Comparison of ENCODE assay signal across 23 mouse cellular contexts in the genomic region with DNA sequence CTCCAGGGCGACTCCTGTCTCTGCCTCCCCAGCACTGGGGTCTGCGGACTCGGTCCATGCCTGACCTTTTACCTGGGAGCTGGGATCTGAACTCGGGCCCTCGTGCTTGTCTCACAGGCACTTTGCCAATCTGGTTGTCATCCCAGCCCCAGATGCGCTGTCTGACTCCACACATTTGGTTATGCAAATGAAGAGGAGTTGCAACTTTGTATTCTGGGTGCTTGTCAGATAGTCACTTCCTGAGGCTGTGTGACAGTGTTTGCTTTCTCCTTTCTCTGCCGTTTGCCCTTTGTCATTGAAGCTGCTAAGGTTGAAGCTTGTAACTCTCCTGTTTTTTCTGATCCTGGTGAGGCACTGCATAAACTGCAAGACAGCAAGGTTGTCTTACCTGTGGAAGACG. TPM values are rescaled to one million over a fixed set of nuclear protein-coding genes. Genes with fewer than 3 reads are reported as not detected.
DNase-seq lines count a peak whose midpoint lies in the region; ATAC-seq and TF ChIP-seq lines count a peak whose summit lies in the region.
"Had no signal": no experiment of that assay in that cellular context is flagged by ENCODE, and none has a peak within 500 bp of the region (broad histone marks: within the 10 kb centered on the region; RNA-seq: fewer than 3 reads in every experiment).

No protein-coding gene starts in this region.

- H3K9me3 ChIP-seq in megakaryocyte, embryonic 14.5 days: no peaks in the 10 kb centered on the region
- H3K9me3 ChIP-seq: embryonic facial prominence, embryonic 10.5 days; forebrain, embryonic 13.5 days; G1E; heart, embryonic 15.5 days; hindbrain, embryonic 13.5 days had no signal

- ATAC-seq in megakaryocyte, adult 5-6 weeks (ENCODE audit: poor library complexity, severe bottlenecking): no peak
- ATAC-seq: activated CD4-positive, CD25-positive, alpha-beta regulatory T cell, adult 4 months; forebrain, embryonic 13.5 days; forebrain, postnatal 0 days; hindbrain, postnatal 0 days had no signal

- H3K36me3 ChIP-seq in kidney, adult 2 months (ENCODE audit: control insufficient read depth, insufficient read depth, low read length): no peaks in the 10 kb centered on the region
- H3K36me3 ChIP-seq in megakaryocyte, embryonic 14.5 days (replicated peaks; ENCODE audit: low read length): peaks cover 75% of the 10 kb centered on the region
- H3K36me3 ChIP-seq in splenic B cell, adult 2 months (ENCODE audit: control insufficient read depth, insufficient read depth, low read length, poor library complexity, severe bottlenecking): peaks cover 4% of the 10 kb centered on the region

- 74% methylated on average over 8 of the region's 8 CpGs for WGBS in kidney, adult 2 months

- no peak for TF ChIP-seq CTCF in kidney, adult 2 months (conservative IDR thresholded peaks at IDR 0.05; ENCODE audit: insufficient read depth, insufficient read length, low read depth, low read length)

- no peaks in the 10 kb centered on the region for H3K4me1 ChIP-seq in kidney, adult 2 months (ENCODE audit: control insufficient read depth, insufficient read depth, low read length)
- H3K4me1 ChIP-seq in megakaryocyte, embryonic 14.5 days: peaks cover 37% of the 10 kb centered on the region
- H3K4me1 ChIP-seq: embryonic facial prominence, embryonic 10.5 days; forebrain, embryonic 13.5 days; heart, embryonic 15.5 days; hindbrain, embryonic 13.5 days had no signal

- peak; percentile 38 for DNase-seq in kidney, adult 2 months
- no peak for DNase-seq in kidney, postnatal 25 days
- DNase-seq in R1 (ENCODE audit: low read depth, low spot score): peak; percentile 45
- peak; percentile 34 for DNase-seq in splenic B cell, adult 2 months (ENCODE audit: low read depth, low spot score)
- DNase-seq in layer of hippocampus, adult 9-10 months (ENCODE audit: low spot score): no peak
- no peak for DNase-seq in urinary bladder, postnatal 14 days (ENCODE audit: low spot score)
- DNase-seq: adrenal gland, adult 2 months; adrenal gland, postnatal 25 days; cerebellum, adult 2 months; cerebellum, postnatal 10 days; forebrain, postnatal 0 days; gastrocnemius, postnatal 10 days; heart, adult 2 months; heart, postnatal 14 days had no signal

- H3K27ac ChIP-seq in kidney, adult 2 months (ENCODE audit: insufficient read depth, low read depth, low read length): no peak overlapping the region
- H3K27ac ChIP-seq: embryonic facial prominence, embryonic 10.5 days; forebrain, embryonic 13.5 days; heart, adult 2 months; heart, embryonic 15.5 days; hindbrain, embryonic 13.5 days; hindbrain, postnatal 0 days had no signal

- H3K4me3 ChIP-seq in kidney, adult 2 months (ENCODE audit: insufficient read depth, low read depth, low read length): no peak overlapping the region
- peak overlapping the region; percentile 62 for H3K4me3 ChIP-seq in megakaryocyte, embryonic 14.5 days (replicated peaks)
- H3K4me3 ChIP-seq: embryonic facial prominence, embryonic 10.5 days; forebrain, embryonic 13.5 days; heart, adult 2 months; heart, embryonic 15.5 days; hindbrain, embryonic 13.5 days had no signal

- no peaks in the 10 kb centered on the region for H3K27me3 ChIP-seq in kidney, adult 2 months (replicated peaks; ENCODE audit: control insufficient read depth, insufficient read depth, low read length)
- H3K27me3 ChIP-seq in megakaryocyte, embryonic 14.5 days (replicated peaks): no peaks in the 10 kb centered on the region
- no peaks in the 10 kb centered on the region for H3K27me3 ChIP-seq in splenic B cell, adult 2 months (ENCODE audit: control insufficient read depth, insufficient read depth, low read length, poor library complexity, severe bottlenecking)
- H3K27me3 ChIP-seq: forebrain, embryonic 13.5 days; heart, embryonic 15.5 days; hindbrain, embryonic 13.5 days had no signal

- TF ChIP-seq POLR2A in kidney, adult 2 months (IDR thresholded peaks at IDR 0.05; ENCODE audit: low read depth, low read length): no peak

RNA-seq across cellular contexts. Expression of a gene that starts 26.1 kb away (rescaled TPM):
- polyA plus RNA-seq in kidney, adult 2 months (2012; rRNA removed): 29.9 and 34.8 TPM in 2 replicates
- polyA plus RNA-seq in megakaryocyte, embryonic 14.5 days (2012; ENCODE audit: insufficient read depth, low replicate concordance): 2.1 TPM in 1 of 2 replicates, not detected in the other
- 8.7 and 9.1 TPM in 2 replicates for total RNA-seq in megakaryocyte, adult 5-6 weeks (2015)
- total RNA-seq in megakaryocyte, adult 5-6 weeks (2017): 4.6 and 8.1 TPM in 2 replicates

RNA-seq across cellular contexts. Expression of a gene that starts 26.2 kb away (rescaled TPM):
- 15.1 and 17.2 TPM in 2 replicates for polyA plus RNA-seq in kidney, adult 2 months (2012; rRNA removed)
- polyA plus RNA-seq in megakaryocyte, embryonic 14.5 days (2012; ENCODE audit: insufficient read depth, low replicate concordance): 1.9 TPM in 1 of 2 replicates, not detected in the other
- 13.3 and 18.1 TPM in 2 replicates for total RNA-seq in megakaryocyte, adult 5-6 weeks (2015)
- total RNA-seq in megakaryocyte, adult 5-6 weeks (2017): 10.2 and 11.2 TPM in 2 replicates

Comparison
In these comparisons a context has a peak if more than half of its experiments do, and no peak if none do; other contexts are left out.
1. DNase-seq: peak in kidney, adult 2 months (single experiment), R1 (single experiment) and splenic B cell, adult 2 months (single experiment); none in kidney, postnatal 25 days (0 of 2), layer of hippocampus, adult 9-10 months (single experiment) and urinary bladder, postnatal 14 days (single experiment).
2. RNA of a gene that starts 26.1 kb away (polyA plus RNA-seq): 29.9 to 34.8 TPM in kidney, adult 2 months; 2.1 TPM in megakaryocyte, embryonic 14.5 days; every median in the first group is over 10 times any median in the second.